Mouse (Mus musculus) MEL (cell line): Measurements from ENCODE around the gene Tipin. TPM values are rescaled to one million over a fixed set of nuclear protein-coding genes. Genes with fewer than 3 reads are reported as not detected.

ENCODE experiments used
- DNase-seq: peaks from one replicate; pipeline ENCODE4 v3.0.0; 2011; ENCODE audit warnings: low read depth, low spot score
- H3K27ac ChIP-seq: 2 replicates; pipeline ENCODE4 v1.5.1; 2012; ENCODE audit warnings: low read depth, mild to moderate bottlenecking, control low read depth, low read length, moderate library complexity; ENCODE audit not compliant: control insufficient read depth
- H3K27me3 ChIP-seq, 2 experiments: fragments of 150-350 bp in 1 of 2; sonication (generic) in 1 of 2; 2 replicates each; pipeline ENCODE4 v1.6.1; 2012; ENCODE audit warnings: low read length in 2 of 2, mild to moderate bottlenecking in 2 of 2, improper control_type of control experiment in 1 of 2, moderate library complexity in 1 of 2; ENCODE audit not compliant: insufficient read depth in 2 of 2, control insufficient read depth in 1 of 2
- H3K36me3 ChIP-seq, 2 experiments: 2 replicates each; pipeline ENCODE4 v1.6.1; 2012 to 2014; ENCODE audit warnings: low read length in 2 of 2, improper control_type of control experiment in 1 of 2, inconsistent platforms in 1 of 2, mild to moderate bottlenecking in 1 of 2; ENCODE audit not compliant: insufficient read depth in 2 of 2, control insufficient read depth in 1 of 2
- H3K4me1 ChIP-seq, 2 experiments: fragments of 150-350 bp in 1 of 2; sonication (generic) in 1 of 2; 2 replicates each; pipeline ENCODE4 v1.6.1; 2012; ENCODE audit warnings: low read length in 2 of 2, improper control_type of control experiment in 1 of 2, mild to moderate bottlenecking in 1 of 2; ENCODE audit not compliant: insufficient read depth in 2 of 2, control insufficient read depth in 1 of 2
- H3K4me3 ChIP-seq, 2 experiments: fragments of 150-350 bp in 1 of 2; sonication (generic) in 1 of 2; 2 replicates each; pipeline ENCODE4 v1.5.1; 2012; ENCODE audit warnings: low read depth in 2 of 2, low read length in 2 of 2, mild to moderate bottlenecking in 2 of 2, moderate library complexity in 2 of 2, control low read depth in 1 of 2, improper control_type of control experiment in 1 of 2; ENCODE audit not compliant: control insufficient read depth in 1 of 2, insufficient read depth in 1 of 2
- H3K79me2 ChIP-seq: 2 replicates; pipeline ENCODE4 v1.6.1; 2012; ENCODE audit warnings: mild to moderate bottlenecking, low read length, moderate library complexity; ENCODE audit not compliant: control insufficient read depth, poor library complexity, insufficient read depth
- H3K9ac ChIP-seq: 2 replicates; pipeline ENCODE4 v1.6.1; 2012; ENCODE audit warnings: low read depth, mild to moderate bottlenecking, control low read depth, low read length, moderate library complexity; ENCODE audit not compliant: control insufficient read depth, poor library complexity, severe bottlenecking
- H3K9me3 ChIP-seq: fragments of 150-350 bp; sonication (generic); replicated peaks from 2 replicates; pipeline ENCODE4 v1.6.1; 2012; ENCODE audit warnings: mild to moderate bottlenecking, low read length, improper control_type of control experiment, moderate library complexity; ENCODE audit not compliant: insufficient read depth
- CTCF ChIP-seq, 3 experiments: IDR thresholded peaks in 2 of 3; conservative IDR thresholded peaks in 1 of 3; 2 replicates each; pipeline ENCODE4 v1.5.1; 2011 to 2012; ENCODE audit warnings: low read length in 3 of 3, low read depth in 2 of 3, mild to moderate bottlenecking in 2 of 3, improper control_type of control experiment in 1 of 3, inconsistent platforms in 1 of 3, mixed read lengths in 1 of 3, moderate library complexity in 1 of 3; ENCODE audit not compliant: control insufficient read depth in 1 of 3, insufficient read depth in 1 of 3, poor library complexity in 1 of 3, severe bottlenecking in 1 of 3
- E2F4 ChIP-seq: IDR thresholded peaks from 2 replicates; pipeline ENCODE4 v1.6.1; 2011; ENCODE audit warnings: low read depth, low read length, improper control_type of control experiment, borderline replicate concordance
- ELF1 ChIP-seq: IDR thresholded peaks from 2 replicates; pipeline ENCODE4 v1.6.1; 2014; ENCODE audit warnings: low read depth, mild to moderate bottlenecking, inconsistent platforms, low read length, improper control_type of control experiment, moderate library complexity
- EP300 ChIP-seq, 2 experiments: IDR thresholded peaks; 2 replicates each; pipeline ENCODE4 v1.6.1; 2011; ENCODE audit warnings: improper control_type of control experiment in 2 of 2, low read length in 2 of 2, low read depth in 1 of 2, mild to moderate bottlenecking in 1 of 2
- JUND ChIP-seq: IDR thresholded peaks from 2 replicates; pipeline ENCODE4 v1.6.1; 2011; ENCODE audit warnings: low read depth, mild to moderate bottlenecking, improper control_type of control experiment, low read length
- KAT2A ChIP-seq: conservative IDR thresholded peaks from 2 replicates; pipeline ENCODE4 v1.6.1; 2012; ENCODE audit warnings: low read depth, low read length, improper control_type of control experiment, inconsistent platforms
- MAFK ChIP-seq: IDR thresholded peaks from 2 replicates; pipeline ENCODE4 v1.6.1; 2011; ENCODE audit warnings: low read depth, mild to moderate bottlenecking, low read length, improper control_type of control experiment, borderline replicate concordance
- MAX ChIP-seq: IDR thresholded peaks from 2 replicates; pipeline ENCODE4 v1.6.1; 2011; ENCODE audit warnings: low read length, improper control_type of control experiment
- MXI1 ChIP-seq: IDR thresholded peaks from 2 replicates; pipeline ENCODE4 v1.6.1; 2011; ENCODE audit warnings: mild to moderate bottlenecking, low read depth, low read length, improper control_type of control experiment
- POLR2AphosphoS2 ChIP-seq: IDR thresholded peaks from 2 replicates; pipeline ENCODE4 v1.6.1; 2011; ENCODE audit warnings: low read length, improper control_type of control experiment
- RAD21 ChIP-seq: IDR thresholded peaks from 2 replicates; pipeline ENCODE4 v1.6.1; 2011; ENCODE audit warnings: mild to moderate bottlenecking, low read depth, low read length, improper control_type of control experiment
- SIN3A ChIP-seq: IDR thresholded peaks from 2 replicates; pipeline ENCODE4 v1.6.1; 2012; ENCODE audit warnings: low read length, improper control_type of control experiment, inconsistent platforms
- SMC3 ChIP-seq: IDR thresholded peaks from 2 replicates; pipeline ENCODE4 v1.6.1; 2011; ENCODE audit warnings: low read depth, low read length, improper control_type of control experiment
- TBP ChIP-seq: IDR thresholded peaks from 2 replicates; pipeline ENCODE4 v1.8.0; 2011; ENCODE audit warnings: low read depth, low read length, improper control_type of control experiment
- TCF12 ChIP-seq: IDR thresholded peaks from 2 replicates; pipeline ENCODE4 v1.6.1; 2014; ENCODE audit warnings: low read depth, mild to moderate bottlenecking, inconsistent platforms, low read length, improper control_type of control experiment, moderate library complexity
- UBTF ChIP-seq: IDR thresholded peaks from 2 replicates; pipeline ENCODE4 v1.6.1; 2012; ENCODE audit warnings: low read depth, mild to moderate bottlenecking, inconsistent platforms, low read length, improper control_type of control experiment, moderate library complexity, borderline replicate concordance; ENCODE audit not compliant: insufficient read depth
- USF2 ChIP-seq, 2 experiments: IDR thresholded peaks; 2 replicates each; pipeline ENCODE4 v1.6.1; 2011 to 2012; ENCODE audit warnings: improper control_type of control experiment in 2 of 2, low read length in 2 of 2, borderline replicate concordance in 1 of 2, inconsistent platforms in 1 of 2, low read depth in 1 of 2, mild to moderate bottlenecking in 1 of 2; ENCODE audit not compliant: insufficient read depth in 1 of 2
- ZNF384 ChIP-seq: IDR thresholded peaks from 2 replicates; pipeline ENCODE4 v1.6.1; 2012; ENCODE audit warnings: low read depth, mild to moderate bottlenecking, inconsistent platforms, low read length, improper control_type of control experiment
- polyA plus RNA-seq, 2 experiments: library from polyadenylated mRNA; stranded (reverse) in 1 of 2; unstranded in 1 of 2; fragments of >175 nt in 1 of 2; fragments of >200 nt in 1 of 2; gene quantifications; 2 replicates each; pipeline versions ENCODE4 v1.2.1 to v1.2.4; 2012; ENCODE audit warnings: low replicate concordance in 2 of 2, low read depth in 1 of 2; ENCODE audit not compliant: insufficient read length in 2 of 2, insufficient read depth in 1 of 2, missing spikeins in 1 of 2
- total RNA-seq: library from RNA; depleted of rRNA; stranded (reverse); fragments of 300-350 nt; gene quantifications from 2 replicates; pipeline ENCODE4 v1.2.3, GENCODE M21; 2012

Gene Tipin
- total and polyA plus RNA-seq, 3 experiments, result 128 to 189 TPM; not detected in 1

DNA sequence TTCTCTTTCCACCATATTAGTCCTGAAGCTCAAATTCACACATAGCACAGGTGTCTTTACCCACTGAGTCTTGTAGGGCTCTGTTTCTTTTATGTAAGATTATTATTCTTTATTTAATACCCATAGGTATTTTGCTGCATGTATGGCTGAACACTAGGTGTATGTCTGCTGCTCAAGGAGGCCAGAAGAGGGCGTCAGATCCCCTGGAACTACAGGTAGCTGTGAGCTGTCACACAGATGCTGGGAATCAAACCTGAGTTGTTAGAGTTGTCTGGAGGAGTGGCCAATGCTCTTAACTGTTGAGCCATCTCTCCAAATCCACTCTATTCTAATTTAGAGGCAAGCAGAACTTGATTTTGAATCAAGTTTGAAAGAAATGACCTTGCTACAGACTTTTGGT, 30.7 kb downstream of the Tipin start:
- Histone ChIP-seq H3K9ac (no peak overlapping the region), H3K79me2 (no peaks in the 10 kb centered on the region), H3K27me3 (no peaks in the 10 kb centered on the region), H3K4me1 (no peaks in the 10 kb centered on the region), H3K4me3 (no peak overlapping the region), H3K27ac (no peak overlapping the region), H3K36me3 (no peaks in the 10 kb centered on the region; a peak in 2 of 4 replicates), H3K9me3 (no peaks in the 10 kb centered on the region)
- peak; percentile 35 for DNase-seq
- peak; percentile 43 for TF ChIP-seq RAD21
- no peak for TF ChIP-seq USF2 (IDR thresholded peaks at IDR 0.05; ENCODE audit: borderline replicate concordance in 1 of 2, insufficient read depth in 1 of 2, low read depth in 1 of 2, low read length in 2 of 2)
- TF ChIP-seq SIN3A, result no peak
- peak; percentile 33 to 58 (median 57); a peak in 5 of 6 replicates for TF ChIP-seq CTCF (IDR thresholded peaks at IDR 0.05 in 2 of 3, conservative IDR thresholded peaks at IDR 0.05 in 1 of 3; ENCODE audit: control insufficient read depth in 1 of 3, insufficient read depth in 1 of 3, low read depth in 2 of 3, low read length in 3 of 3, poor library complexity in 1 of 3, severe bottlenecking in 1 of 3)
- no peak for TF ChIP-seq JUND
- TF ChIP-seq SMC3, result peak; percentile 42
- TF ChIP-seq ZNF384, result no peak
- TF ChIP-seq MAFK, result no peak
- no peak for TF ChIP-seq MXI1

DNA sequence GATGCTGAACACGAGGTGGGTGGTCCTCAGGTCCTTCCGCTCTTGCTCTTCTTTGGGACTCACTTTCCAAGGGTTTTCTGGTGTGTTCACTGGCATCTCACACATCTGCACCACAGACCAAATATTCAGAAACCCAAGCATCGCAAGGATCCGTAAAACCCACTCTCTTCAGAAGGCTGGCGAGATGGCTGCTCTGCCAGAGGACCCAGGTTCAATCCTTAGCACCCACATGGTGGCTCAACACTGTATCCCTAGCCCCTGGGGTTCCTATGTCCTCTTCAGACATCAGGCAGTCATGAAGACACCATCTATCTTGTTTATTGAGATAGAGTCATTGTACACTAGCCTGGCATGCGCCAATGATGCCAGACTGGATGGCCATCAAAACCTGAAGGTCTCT, 33.3 kb downstream of the Tipin start:
- Histone ChIP-seq H3K36me3 (no peaks in the 10 kb centered on the region; a peak in 2 of 4 replicates), H3K27ac (no peak overlapping the region), H3K27me3 (no peaks in the 10 kb centered on the region), H3K79me2 (no peaks in the 10 kb centered on the region), H3K4me3 (no peak overlapping the region), H3K9me3 (no peaks in the 10 kb centered on the region), H3K4me1 (no peaks in the 10 kb centered on the region), H3K9ac (no peak overlapping the region)
- no peak for DNase-seq
- TF ChIP-seq SMC3, result no peak
- no peak for TF ChIP-seq MAX
- no peak for TF ChIP-seq KAT2A
- no peak for TF ChIP-seq UBTF
- TF ChIP-seq E2F4, result no peak
- TF ChIP-seq EP300 (IDR thresholded peaks at IDR 0.05; ENCODE audit: low read depth in 1 of 2, low read length in 2 of 2), result no peak
- no peak for TF ChIP-seq ELF1
- TF ChIP-seq RAD21, result no peak
- no peak for TF ChIP-seq TBP
- no peak for TF ChIP-seq TCF12
- no peak for TF ChIP-seq POLR2AphosphoS2
